Mouse (Mus musculus) splenic B cell, adult 2 months (primary cell): Measurements from ENCODE around the gene Satb1.

Experiments used
- DNase-seq: peaks from one replicate; pipeline ENCODE4 v3.0.0-alpha.2; 2011; ENCODE audit warnings: low read depth, low spot score
- H3K27me3 ChIP-seq: 2 replicates; pipeline ENCODE4 v1.6.1; 2012; ENCODE audit warnings: mild to moderate bottlenecking, low read length, moderate library complexity, mixed read lengths; ENCODE audit not compliant: control insufficient read depth, poor library complexity, insufficient read depth, severe bottlenecking
- H3K36me3 ChIP-seq: 2 replicates; pipeline ENCODE4 v1.6.1; 2012; ENCODE audit warnings: mild to moderate bottlenecking, low read length, moderate library complexity, mixed read lengths; ENCODE audit not compliant: control insufficient read depth, poor library complexity, insufficient read depth, severe bottlenecking

The Satb1 gene

GRCm38 (mm10) chr17:51687226-51687625 is 145.9 kb downstream of the Satb1 start:
- peak; percentile 14 for DNase-seq
- Histone ChIP-seq H3K27me3 (no peaks in the 10 kb centered on the region), H3K36me3 (no peaks in the 10 kb centered on the region)
